Mouse (Mus musculus) hindbrain, embryonic 14.5 days (tissue): ENCODE data around the gene Uhrf1bp1l. TPM values are rescaled to one million over a fixed set of nuclear protein-coding genes. Genes with fewer than 3 reads are reported as not detected.

ENCODE experiments used
- ATAC-seq: fragments of 200-750 bp; cut with Nextera tagmentation; 2 replicates; pipeline ENCODE4 v1.8.0; 2017; ENCODE audit warnings: moderate number of reproducible peaks, mild to moderate bottlenecking, moderate TSS enrichment, moderate library complexity; ENCODE audit not compliant: low FRiP score
- DNase-seq: peaks from one replicate; pipeline ENCODE4 v3.0.0-alpha.2; 2015; ENCODE audit warnings: low spot score
- H3K27ac ChIP-seq: fragments of 300-500 bp; sonication (generic); 2 replicates; pipeline ENCODE4 v1.5.1; 2014; ENCODE audit warnings: mild to moderate bottlenecking, moderate library complexity
- H3K27me3 ChIP-seq: fragments of 300-500 bp; sonication (generic); 2 replicates; pipeline ENCODE4 v1.6.1; 2014; ENCODE audit warnings: mild to moderate bottlenecking, low read length, mixed read lengths; ENCODE audit not compliant: control insufficient read depth, insufficient read depth
- H3K36me3 ChIP-seq: fragments of 300-500 bp; sonication (generic); replicated peaks from 2 replicates; pipeline ENCODE4 v1.6.1; 2014; ENCODE audit not compliant: control insufficient read depth, insufficient read depth
- H3K4me1 ChIP-seq: fragments of 300-500 bp; sonication (generic); replicated peaks from 2 replicates; pipeline ENCODE4 v1.6.1; 2014; ENCODE audit warnings: antibody characterized with exemption, low read length, mixed read lengths; ENCODE audit not compliant: control insufficient read depth, insufficient read depth
- H3K4me2 ChIP-seq: fragments of 300-500 bp; sonication (generic); replicated peaks from 2 replicates; pipeline ENCODE4 v1.6.1; 2014; ENCODE audit warnings: mild to moderate bottlenecking, moderate library complexity
- H3K4me3 ChIP-seq: fragments of 300-500 bp; sonication (generic); replicated peaks from 2 replicates; pipeline ENCODE4 v1.5.1; 2014; ENCODE audit warnings: mild to moderate bottlenecking, low read length
- H3K9ac ChIP-seq: fragments of 300-500 bp; sonication (generic); 2 replicates; pipeline ENCODE4 v1.6.1; 2014
- H3K9me3 ChIP-seq: fragments of 300-500 bp; sonication (generic); 2 replicates; pipeline ENCODE4 v1.6.1; 2016; ENCODE audit warnings: low read length; ENCODE audit not compliant: control insufficient read depth
- WGBS: fragments of 180-500 bp; shearing (Covaris S2); extraction: QIAGEN DNeasy Blood & Tissue Kit; methylation state at CpG from one replicate; pipeline ENCODE4 v1.1.7; 2014; 5-methylcytosine and 5-hydroxymethylcytosine counted together
- polyA plus RNA-seq: library from polyadenylated mRNA; unstranded; fragments of >200 nt; fragmentation: Nextera tagmentation; extraction: Ambion mirVana; gene quantifications from 2 replicates; pipeline ENCODE4 v1.2.1, GENCODE M21; 2014

Uhrf1bp1l gene
- polyA plus RNA-seq, 1 experiment from 2014 or later = 35.9 TPM

DNA sequence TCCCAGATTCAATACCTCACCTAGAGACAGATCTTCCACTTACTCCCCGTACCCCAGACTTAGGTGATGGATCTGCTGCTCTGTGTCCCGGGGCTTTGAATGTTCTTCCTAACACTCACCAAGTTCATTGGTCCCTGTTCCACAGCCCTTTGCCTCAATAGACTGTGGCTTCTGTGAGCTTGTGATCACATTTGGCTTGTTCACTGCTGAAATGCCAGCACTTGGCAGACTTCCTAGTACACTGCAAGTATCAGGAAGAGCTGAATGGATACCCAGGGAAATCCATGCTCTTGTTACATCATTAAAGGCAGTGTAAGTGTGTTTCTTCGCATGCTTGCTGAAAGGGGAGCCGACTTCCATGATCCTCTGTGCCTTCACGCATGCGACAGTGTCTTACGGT is 111.5 kb downstream of the Uhrf1bp1l start:
- 88% methylated on average over 7 of the region's 7 CpGs for WGBS
- no peak overlapping the region for H3K27ac ChIP-seq
- no peaks in the 10 kb centered on the region for H3K4me1 ChIP-seq
- no peak overlapping the region for H3K4me3 ChIP-seq
- H3K27me3 ChIP-seq = no peaks in the 10 kb centered on the region
- DNase-seq (peak; percentile 45), ATAC-seq (no peak)
- H3K9ac ChIP-seq = no peak overlapping the region
- no peak overlapping the region for H3K4me2 ChIP-seq
- H3K36me3 ChIP-seq = no peaks in the 10 kb centered on the region
- H3K9me3 ChIP-seq = no peaks in the 10 kb centered on the region

GRCm38 (mm10) chr10:89868211-89868610 is 123.4 kb downstream of the Uhrf1bp1l start:
- H3K27me3 ChIP-seq = no peaks in the 10 kb centered on the region
- H3K9ac ChIP-seq = no peak overlapping the region
- no peak overlapping the region for H3K27ac ChIP-seq
- no peaks in the 10 kb centered on the region for H3K9me3 ChIP-seq
- H3K4me1 ChIP-seq = no peaks in the 10 kb centered on the region; the same call in 1 of the 2 replicates
- no peak for ATAC-seq
- H3K4me3 ChIP-seq = no peak overlapping the region
- WGBS = 92% methylated on average over 4 of the region's 4 CpGs
- H3K36me3 ChIP-seq = no peaks in the 10 kb centered on the region
- no peak for DNase-seq
- no peak overlapping the region for H3K4me2 ChIP-seq

- ATAC-seq (no peak), DNase-seq (no peak)
- Histone ChIP-seq H3K27me3 (no peaks in the 10 kb centered on the region), H3K4me1 (no peaks in the 10 kb centered on the region; the same call in 1 of the 2 replicates), H3K27ac (no peak overlapping the region), H3K36me3 (no peaks in the 10 kb centered on the region), H3K9me3 (no peaks in the 10 kb centered on the region), H3K4me2 (no peak overlapping the region), H3K4me3 (no peak overlapping the region), H3K9ac (no peak overlapping the region)
- 89% methylated on average over 3 of the region's 3 CpGs for WGBS
These were observed 124.0 kb downstream of the Uhrf1bp1l start for GRCm38 (mm10) chr10:89868836-89869235.

Other genes with a start within 250 kb of the Uhrf1bp1l start
- 0.12 TPM in 1 of 2 replicates, not detected in the other for gene Nr1h4, start 211.4 kb upstream of the Uhrf1bp1l start, polyA plus RNA-seq
- 1.4 and 1.9 TPM in 2 replicates for gene Slc17a8, start 123.7 kb upstream of the Uhrf1bp1l start, polyA plus RNA-seq
- gene Scyl2, start 58.7 kb upstream of the Uhrf1bp1l start, polyA plus RNA-seq = 15.6 and 18.5 TPM in 2 replicates
- 53.2 and 58.4 TPM in 2 replicates for gene Actr6, start 12.7 kb upstream of the Uhrf1bp1l start, polyA plus RNA-seq
- 69.4 and 77.5 TPM in 2 replicates for gene Anks1b, start 128.5 kb downstream of the Uhrf1bp1l start, polyA plus RNA-seq